Mouse (Mus musculus): ENCODE results near the gene Vipas39. TPM values are rescaled to one million over a fixed set of nuclear protein-coding genes. Genes with fewer than 3 reads are reported as not detected.
"Not testable (repeated sequence)": the region's sequence is repeated elsewhere in the genome, so short reads cannot be mapped to it uniquely, and the experiment has no call there.

Vipas39 gene
- polyA plus RNA-seq, 1 experiment = 0.06 TPM

DNA sequence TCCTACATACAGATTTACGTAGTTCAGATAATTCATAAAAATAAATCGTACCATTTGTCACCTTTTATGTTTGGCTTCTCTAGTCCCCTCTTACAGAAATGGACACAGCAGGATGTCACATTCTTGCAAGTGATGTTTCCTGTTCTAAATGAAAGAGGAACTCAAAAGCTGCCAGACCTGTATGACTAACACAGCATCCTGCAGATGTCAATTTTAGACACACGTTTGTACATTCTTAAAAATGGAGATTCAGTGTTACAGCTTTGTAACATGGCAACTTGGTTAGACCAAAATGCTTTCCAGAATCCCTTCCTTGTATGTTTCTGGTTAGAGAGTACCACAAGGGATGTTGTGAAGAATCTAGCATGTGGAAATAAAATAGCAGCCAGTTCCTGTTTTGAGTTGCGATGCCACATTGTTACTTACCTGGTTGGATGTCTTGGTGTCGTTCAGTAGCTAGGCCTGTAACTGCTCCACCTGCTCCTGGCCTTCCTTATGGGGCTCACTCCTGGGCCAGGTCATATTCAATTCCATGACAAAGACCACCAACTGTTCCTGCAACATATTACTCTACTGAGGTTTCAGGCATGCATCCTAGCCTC is 29.1 kb downstream of the Vipas39 start:
- H3K9me3 ChIP-seq (ENCODE audit: control insufficient read depth, low read length) = no peaks in the 10 kb centered on the region
- no peak overlapping the region for H3K4me3 ChIP-seq (replicated peaks)
- no peak for TF ChIP-seq TAL1 (IDR thresholded peaks at IDR 0.05; ENCODE audit: low read length)
- no peak for TF ChIP-seq GATA1 (IDR thresholded peaks at IDR 0.05; ENCODE audit: low read length)
- peaks cover 30% of the 10 kb centered on the region for H3K36me3 ChIP-seq (ENCODE audit: control insufficient read depth)
- no peaks in the 10 kb centered on the region for H3K4me1 ChIP-seq (ENCODE audit: control insufficient read depth)
- H3K27me3 ChIP-seq (ENCODE audit: control insufficient read depth) = no peaks in the 10 kb centered on the region

DNA sequence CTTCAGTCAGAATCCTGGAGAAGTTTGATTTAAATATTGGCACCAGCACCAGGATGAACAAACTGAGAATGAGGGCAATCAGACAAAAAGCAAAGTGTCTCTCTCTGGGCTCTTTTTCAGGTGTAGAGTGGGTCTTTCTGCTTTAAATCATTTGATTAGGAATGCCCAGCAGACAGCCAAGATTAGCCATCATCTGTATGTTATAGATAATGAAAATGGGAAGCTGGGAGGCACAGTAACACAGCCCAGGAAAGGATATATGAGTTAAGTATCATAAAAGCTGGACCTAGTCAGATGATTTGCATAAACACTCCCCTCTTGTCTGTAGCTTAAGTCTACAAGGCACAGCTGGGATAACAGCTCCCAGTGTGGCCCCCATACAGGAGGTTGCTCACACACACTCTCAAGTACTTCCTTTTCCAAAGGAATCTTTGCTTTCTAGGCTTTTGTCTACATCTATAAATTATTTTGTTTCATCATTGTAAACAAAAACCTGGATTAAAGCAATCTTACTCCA is 35.6 kb downstream of the Vipas39 start:
- Histone ChIP-seq H3K36me3 (ENCODE audit: control insufficient read depth) (no peaks in the 10 kb centered on the region), H3K27me3 (ENCODE audit: control insufficient read depth) (no peaks in the 10 kb centered on the region), H3K9me3 (ENCODE audit: control insufficient read depth, low read length) (no peaks in the 10 kb centered on the region; the same call in 1 of the 2 replicates), H3K4me1 (ENCODE audit: control insufficient read depth) (peaks cover 12% of the 10 kb centered on the region), H3K4me3 (replicated peaks) (no peak overlapping the region)
- no peak for TF ChIP-seq TAL1 (IDR thresholded peaks at IDR 0.05; ENCODE audit: low read length)
- TF ChIP-seq GATA1 (IDR thresholded peaks at IDR 0.05; ENCODE audit: low read length) = no peak

DNA sequence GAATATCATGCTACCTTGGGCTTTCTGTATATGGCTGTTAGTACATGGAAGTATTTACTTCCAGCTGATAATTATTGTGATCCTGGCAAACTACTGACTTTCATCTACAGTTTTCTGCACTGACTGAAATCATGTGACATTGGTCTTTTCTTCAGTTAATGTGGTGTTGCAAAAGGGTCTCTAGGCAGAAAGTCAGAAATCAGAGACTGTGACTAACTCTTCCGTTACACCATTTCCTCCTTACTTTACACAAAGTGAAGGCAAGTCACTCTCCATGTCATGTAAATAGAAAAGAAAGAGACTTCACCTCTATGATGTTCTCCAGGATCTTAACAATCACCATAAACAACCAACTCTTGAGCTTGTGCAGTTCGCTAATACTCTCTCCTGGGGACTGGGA is 36.4 kb downstream of the Vipas39 start:
- H3K4me1 ChIP-seq (ENCODE audit: control insufficient read depth) = peaks cover 16% of the 10 kb centered on the region
- no peak overlapping the region for H3K4me3 ChIP-seq (replicated peaks)
- TF ChIP-seq GATA1 (IDR thresholded peaks at IDR 0.05; ENCODE audit: low read length) (no peak), TAL1 (IDR thresholded peaks at IDR 0.05; ENCODE audit: low read length) (no peak)
- no peaks in the 10 kb centered on the region for H3K36me3 ChIP-seq (ENCODE audit: control insufficient read depth)
- H3K9me3 ChIP-seq (ENCODE audit: control insufficient read depth, low read length) = no peaks in the 10 kb centered on the region; the same call in 1 of the 2 replicates
- no peaks in the 10 kb centered on the region for H3K27me3 ChIP-seq (ENCODE audit: control insufficient read depth)

DNA sequence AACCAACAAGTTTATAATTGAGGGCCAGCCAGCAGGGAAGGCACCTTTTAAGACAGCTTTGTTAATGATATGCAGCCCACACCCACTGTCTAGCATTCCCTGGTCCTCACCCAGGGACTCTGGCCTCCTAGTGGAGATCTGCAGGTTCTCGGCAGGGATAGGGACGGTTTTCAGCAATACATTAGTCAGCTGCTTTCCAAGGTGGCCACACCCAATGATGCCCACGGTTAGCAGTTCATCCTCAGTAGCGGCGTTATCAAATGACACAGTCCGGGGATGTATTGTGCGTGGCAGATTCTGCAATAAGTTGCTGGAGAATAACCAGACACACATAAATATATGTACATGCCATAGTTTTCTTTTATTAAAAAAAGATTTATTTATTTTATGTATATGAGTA is 39.3 kb downstream of the Vipas39 start:
- no peaks in the 10 kb centered on the region for H3K27me3 ChIP-seq (ENCODE audit: control insufficient read depth)
- no peak for TF ChIP-seq TAL1 (IDR thresholded peaks at IDR 0.05; ENCODE audit: low read length)
- no peak for TF ChIP-seq GATA1 (IDR thresholded peaks at IDR 0.05; ENCODE audit: low read length)
- H3K9me3 ChIP-seq (ENCODE audit: control insufficient read depth, low read length) = no peaks in the 10 kb centered on the region; the same call in 1 of the 2 replicates
- no peaks in the 10 kb centered on the region for H3K36me3 ChIP-seq (ENCODE audit: control insufficient read depth)
- H3K4me3 ChIP-seq (replicated peaks) = no peak overlapping the region
- peaks cover 16% of the 10 kb centered on the region for H3K4me1 ChIP-seq (ENCODE audit: control insufficient read depth)

DNA sequence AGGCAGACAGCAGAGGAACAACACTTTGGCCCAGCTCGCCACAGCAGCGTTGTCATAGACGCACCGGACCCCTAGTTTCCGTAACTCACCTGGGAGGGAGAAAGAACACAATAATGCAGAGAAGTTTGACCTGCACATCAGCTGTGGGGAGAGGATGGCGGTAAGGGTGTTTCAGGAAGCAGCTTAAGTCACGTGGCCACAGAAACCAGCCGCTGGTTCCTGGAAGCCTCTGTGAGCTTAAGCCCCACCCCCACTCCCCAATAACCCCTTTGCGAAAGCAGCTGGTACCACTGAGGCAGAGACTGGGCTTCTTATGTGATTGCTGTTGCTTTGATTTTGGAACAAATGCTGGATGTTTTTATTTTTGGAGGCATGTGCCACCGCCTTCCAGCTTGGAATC is 41.1 kb downstream of the Vipas39 start:
- Histone ChIP-seq H3K27me3 (ENCODE audit: control insufficient read depth) (no peaks in the 10 kb centered on the region), H3K36me3 (ENCODE audit: control insufficient read depth) (no peaks in the 10 kb centered on the region), H3K4me3 (replicated peaks) (no peak overlapping the region), H3K4me1 (ENCODE audit: control insufficient read depth) (peaks cover 7% of the 10 kb centered on the region), H3K9me3 (ENCODE audit: control insufficient read depth, low read length) (no peaks in the 10 kb centered on the region; the same call in 1 of the 2 replicates)
- no peak for TF ChIP-seq GATA1 (IDR thresholded peaks at IDR 0.05; ENCODE audit: low read length)
- no peak for TF ChIP-seq TAL1 (IDR thresholded peaks at IDR 0.05; ENCODE audit: low read length)

DNA sequence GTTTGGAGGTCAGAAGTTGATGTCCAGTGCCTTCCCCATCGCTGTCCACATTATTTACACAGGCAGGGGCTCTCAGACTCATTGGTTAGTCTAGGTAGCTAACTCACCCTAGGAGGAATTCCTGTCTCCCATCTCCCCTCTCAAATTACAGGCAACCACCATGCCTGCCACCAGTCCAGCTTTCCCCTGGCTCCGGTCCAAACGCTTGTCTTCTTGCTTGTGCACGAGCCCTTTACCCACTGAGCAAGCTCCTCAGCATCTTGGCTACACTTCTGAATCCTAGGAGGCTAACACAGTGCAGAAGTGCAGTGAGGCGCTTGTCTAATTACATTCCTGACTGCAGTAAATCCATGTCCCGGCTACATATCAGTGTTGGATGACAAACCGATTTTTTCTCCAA is 46.7 kb downstream of the Vipas39 start:
- Histone ChIP-seq H3K27me3 (ENCODE audit: control insufficient read depth) (no peaks in the 10 kb centered on the region), H3K4me3 (replicated peaks) (no peak overlapping the region), H3K4me1 (ENCODE audit: control insufficient read depth) (no peaks in the 10 kb centered on the region), H3K9me3 (ENCODE audit: control insufficient read depth, low read length) (no peaks in the 10 kb centered on the region), H3K36me3 (ENCODE audit: control insufficient read depth) (no peaks in the 10 kb centered on the region)
- TF ChIP-seq TAL1 (IDR thresholded peaks at IDR 0.05; ENCODE audit: low read length) (no peak), GATA1 (IDR thresholded peaks at IDR 0.05; ENCODE audit: low read length) (no peak)

DNA sequence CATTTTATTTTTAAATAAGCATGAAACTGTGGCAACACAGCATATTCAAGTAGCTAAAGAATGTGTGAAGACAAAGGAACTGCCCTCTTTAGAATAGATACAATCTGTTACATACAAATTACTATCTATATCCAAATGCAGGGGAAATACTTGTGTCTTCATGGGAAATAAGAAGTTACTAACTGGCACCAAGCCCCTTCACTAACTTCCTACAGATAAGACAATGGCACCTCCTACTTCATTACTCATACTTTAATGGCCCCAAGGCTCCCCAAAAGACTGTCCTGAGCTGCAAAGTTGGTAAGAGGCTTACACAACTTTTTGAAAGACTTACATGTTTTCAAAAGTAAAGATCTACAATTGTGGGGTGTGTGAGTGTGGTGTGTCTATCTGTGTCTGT is 48.5 kb downstream of the Vipas39 start:
- Histone ChIP-seq H3K9me3 (ENCODE audit: control insufficient read depth, low read length) (no peaks in the 10 kb centered on the region), H3K27me3 (ENCODE audit: control insufficient read depth) (no peaks in the 10 kb centered on the region), H3K4me1 (ENCODE audit: control insufficient read depth) (no peaks in the 10 kb centered on the region), H3K4me3 (replicated peaks) (no peak overlapping the region), H3K36me3 (ENCODE audit: control insufficient read depth) (no peaks in the 10 kb centered on the region)
- TF ChIP-seq TAL1 (IDR thresholded peaks at IDR 0.05; ENCODE audit: low read length) = no peak
- no peak for TF ChIP-seq GATA1 (IDR thresholded peaks at IDR 0.05; ENCODE audit: low read length)

DNA sequence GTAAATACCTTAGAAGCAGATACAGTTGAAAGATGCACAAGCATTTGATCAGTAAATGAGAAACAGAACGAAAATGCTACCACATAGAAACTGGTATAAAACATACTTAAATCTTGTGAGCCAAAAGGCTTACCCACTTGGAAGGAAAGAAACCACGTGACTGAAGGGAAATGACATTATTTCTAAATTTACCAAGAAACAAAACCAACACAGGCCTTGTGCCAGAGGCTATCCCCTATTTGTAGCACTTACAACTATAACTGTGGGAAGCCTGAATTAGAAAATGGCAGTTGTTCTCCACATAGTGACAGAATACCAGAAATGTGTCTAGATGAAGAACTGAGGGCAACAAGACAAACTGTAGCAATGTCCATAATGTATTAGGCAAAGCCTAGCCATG is 50.0 kb downstream of the Vipas39 start:
- TF ChIP-seq GATA1 (IDR thresholded peaks at IDR 0.05; ENCODE audit: low read length) (no peak), TAL1 (IDR thresholded peaks at IDR 0.05; ENCODE audit: low read length) (no peak)
- Histone ChIP-seq H3K4me3 (replicated peaks) (no peak overlapping the region), H3K4me1 (ENCODE audit: control insufficient read depth) (no peaks in the 10 kb centered on the region), H3K36me3 (ENCODE audit: control insufficient read depth) (no peaks in the 10 kb centered on the region), H3K9me3 (ENCODE audit: control insufficient read depth, low read length) (no peaks in the 10 kb centered on the region), H3K27me3 (ENCODE audit: control insufficient read depth) (no peaks in the 10 kb centered on the region)

DNA sequence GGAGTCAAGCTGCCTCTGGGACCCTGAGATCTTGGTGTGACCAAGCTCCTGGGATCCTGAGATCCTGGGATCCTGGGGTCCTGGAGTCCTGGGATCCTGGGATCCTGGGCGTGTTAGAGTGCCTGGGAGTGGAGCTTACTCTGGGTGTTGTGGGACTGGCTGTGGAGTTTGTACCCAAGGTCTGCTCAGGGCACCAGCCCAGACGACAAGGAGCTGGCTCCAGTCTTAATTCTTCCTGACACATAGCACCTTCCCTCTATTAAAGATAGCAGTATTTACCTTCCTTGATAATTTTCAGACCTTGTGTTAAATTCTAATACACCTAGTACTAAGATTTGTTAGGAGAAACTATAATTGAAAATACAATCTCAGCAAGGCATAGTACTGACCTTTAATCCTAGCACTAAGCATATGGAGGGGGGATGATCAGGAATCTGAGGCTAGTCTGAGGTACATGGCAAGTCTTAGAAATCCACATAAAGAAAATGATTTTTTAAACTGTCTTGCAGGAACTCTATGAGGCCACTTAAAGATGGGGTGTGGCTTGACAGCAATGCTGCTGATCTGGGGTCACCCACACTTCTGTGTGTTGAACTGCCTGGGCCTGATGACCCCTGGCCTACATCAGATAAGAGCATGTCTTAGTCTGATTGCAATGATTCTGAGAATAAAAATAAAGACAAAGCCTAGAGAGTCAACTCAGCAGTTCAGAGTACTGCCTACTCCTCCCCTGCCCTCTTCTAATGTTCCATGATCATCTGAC is 53.0 kb downstream of the Vipas39 start:
- Histone ChIP-seq H3K36me3 (ENCODE audit: control insufficient read depth) (no peaks in the 10 kb centered on the region), H3K27me3 (ENCODE audit: control insufficient read depth) (no peaks in the 10 kb centered on the region), H3K4me3 (replicated peaks) (no peak overlapping the region), H3K9me3 (ENCODE audit: control insufficient read depth, low read length) (no peaks in the 10 kb centered on the region), H3K4me1 (ENCODE audit: control insufficient read depth) (no peaks in the 10 kb centered on the region)
- TF ChIP-seq TAL1 (IDR thresholded peaks at IDR 0.05; ENCODE audit: low read length) = no peak

DNA sequence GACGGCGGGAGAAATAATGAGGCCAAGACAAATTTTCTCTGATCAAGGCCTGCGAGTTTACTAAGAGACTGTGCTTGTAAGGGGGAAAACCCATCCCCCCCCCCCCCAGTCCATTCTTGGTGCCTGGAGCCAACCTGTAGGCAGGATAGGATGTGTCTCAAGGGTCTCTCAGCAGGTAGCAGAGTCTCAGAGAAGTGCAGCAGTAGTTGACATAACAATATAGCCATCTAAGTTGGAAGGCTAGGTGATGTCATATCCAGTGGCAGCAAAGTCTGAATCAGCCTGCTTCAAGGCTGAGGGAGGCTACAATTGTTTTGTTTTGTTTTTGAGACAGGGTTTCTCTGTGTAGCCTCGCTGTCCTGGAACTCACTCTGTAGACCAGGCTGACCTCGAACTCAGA is 60.3 kb downstream of the Vipas39 start:
- not testable (repeated sequence) for H3K9me3 ChIP-seq (ENCODE audit: control insufficient read depth, low read length); H3K36me3 ChIP-seq (ENCODE audit: control insufficient read depth); H3K4me3 ChIP-seq (replicated peaks); H3K4me1 ChIP-seq (ENCODE audit: control insufficient read depth)
- H3K27me3 ChIP-seq (ENCODE audit: control insufficient read depth) = peaks cover 12% of the 10 kb centered on the region

Data from erythroblast, embryonic 14.5 days (primary cell).